Mouse (Mus musculus) cerebellum, adult 2 months (tissue): Measurements from ENCODE around the gene Htt.

ENCODE experiments used
- CTCF ChIP-seq: fragments of 200-500 bp; IDR thresholded peaks from 2 replicates; pipeline ENCODE4 v1.5.1; 2011; ENCODE audit warnings: low read depth, mild to moderate bottlenecking, control low read depth, low read length, moderate library complexity, borderline replicate concordance; ENCODE audit not compliant: insufficient read depth
- POLR2A ChIP-seq: fragments of 200-500 bp; IDR thresholded peaks from 2 replicates; pipeline ENCODE4 v1.6.1; 2011; ENCODE audit warnings: low read length, control low read depth, borderline replicate concordance; ENCODE audit not compliant: insufficient read depth

- TF ChIP-seq CTCF, result no peak
- no peak for TF ChIP-seq POLR2A
Observed at GRCm38 (mm10) chr5:34931091-34931490, 169.6 kb downstream of the Htt start.
